Mouse (Mus musculus): ENCODE results near the gene Arid1a. TPM values are rescaled to one million over a fixed set of nuclear protein-coding genes. Genes with fewer than 3 reads are reported as not detected.
A peak's percentile ranks its signal among the peaks of the same experiment; 100 is the strongest.

Arid1a gene
- polyA plus RNA-seq, 1 experiment = 68.3 TPM

DNA sequence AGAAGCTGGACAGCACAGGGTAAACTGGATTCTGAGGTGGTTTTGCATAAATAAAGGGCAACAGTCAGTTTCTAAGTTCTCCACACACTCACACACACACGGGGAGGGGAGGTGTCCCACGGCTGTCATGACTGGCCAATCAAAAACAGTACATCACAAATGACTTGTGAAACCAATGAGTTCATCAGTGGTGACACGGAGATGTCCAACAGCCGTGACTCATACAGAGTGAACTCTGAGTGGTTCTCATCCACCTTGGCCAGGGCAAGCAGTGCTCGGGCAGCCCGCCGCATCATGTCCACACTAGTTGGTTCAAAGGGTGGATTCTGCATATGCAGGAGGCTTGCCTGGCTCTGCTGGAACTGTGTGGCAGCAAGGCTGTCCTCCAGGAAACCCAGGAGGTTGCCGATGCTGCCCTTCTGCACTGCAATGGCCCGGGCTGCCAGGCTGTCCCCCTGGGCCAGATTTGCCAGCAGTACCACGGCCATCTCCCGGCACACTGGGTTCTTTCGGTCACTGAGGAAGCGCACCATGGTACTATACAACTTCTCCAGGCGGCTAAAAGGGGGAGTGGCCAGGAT is 76.3 kb downstream of the Arid1a start:
- WGBS = 76% methylated on average over 14 of the region's 14 CpGs

DNA sequence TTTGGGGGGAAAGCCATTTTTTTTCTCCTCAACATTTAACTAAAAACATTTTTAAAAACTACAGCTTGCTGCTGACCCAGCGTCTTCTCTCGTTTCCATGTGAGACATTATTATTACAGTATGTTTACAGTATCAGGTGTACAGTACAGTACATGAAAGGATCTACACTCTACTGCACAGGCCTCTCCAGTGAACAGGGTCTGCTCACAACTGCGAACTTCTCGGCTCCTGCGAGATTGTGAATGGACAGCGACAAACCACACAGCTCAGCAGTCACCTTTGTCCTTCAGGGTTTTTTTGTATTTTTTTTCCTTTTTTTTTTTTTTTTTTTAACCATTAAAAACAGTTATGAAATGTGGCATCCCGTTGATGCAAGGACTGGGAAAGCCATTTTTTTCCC is 76.9 kb downstream of the Arid1a start:
- H3K4me1 ChIP-seq (ENCODE audit: control insufficient read depth, insufficient read depth, low read length) = peaks cover 11% of the 10 kb centered on the region
- WGBS = 67% methylated on average over 7 of the region's 7 CpGs
- TF ChIP-seq CTCF (IDR thresholded peaks at IDR 0.05; ENCODE audit: insufficient read depth, low read length) = no peak
- no peak for TF ChIP-seq POLR2A (IDR thresholded peaks at IDR 0.05; ENCODE audit: borderline replicate concordance, extremely low read depth, low read depth, low read length)
- H3K4me3 ChIP-seq (replicated peaks; ENCODE audit: extremely low read depth, low read depth, low read length) = no peak overlapping the region
- no peak for DNase-seq

More for the DNA sequence above, 76.3 kb downstream of the Arid1a start:
- Histone ChIP-seq H3K4me1 (ENCODE audit: control insufficient read depth, insufficient read depth, low read length) (peaks cover 8% of the 10 kb centered on the region), H3K4me3 (replicated peaks; ENCODE audit: extremely low read depth, low read depth, low read length) (no peak overlapping the region)
- no peak for DNase-seq
- no peak for TF ChIP-seq CTCF (IDR thresholded peaks at IDR 0.05; ENCODE audit: insufficient read depth, low read length)
- TF ChIP-seq POLR2A (IDR thresholded peaks at IDR 0.05; ENCODE audit: borderline replicate concordance, extremely low read depth, low read depth, low read length) = no peak

DNA sequence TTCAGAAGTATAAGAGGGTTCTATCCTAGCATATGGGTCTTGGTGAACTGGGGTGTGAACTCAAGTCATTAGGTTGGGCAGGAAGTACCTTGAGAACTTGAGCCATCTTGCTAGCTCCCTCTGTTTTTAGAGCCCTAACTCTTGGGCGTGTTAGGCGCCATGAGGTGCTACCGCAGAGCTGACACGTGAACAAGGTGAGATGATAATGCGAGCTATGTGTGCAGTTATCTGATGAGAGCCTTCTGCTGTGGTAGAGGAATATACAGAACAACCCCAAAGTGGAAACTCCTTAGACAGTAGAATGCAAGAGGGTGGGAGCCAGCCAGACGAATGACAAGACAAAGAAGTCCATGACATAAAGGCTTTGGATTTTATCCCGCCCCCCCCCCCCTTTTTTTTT is 79.3 kb downstream of the Arid1a start:
- H3K4me1 ChIP-seq (ENCODE audit: control insufficient read depth, insufficient read depth, low read length) = peaks cover 22% of the 10 kb centered on the region
- WGBS = 80% methylated on average over 7 of the region's 7 CpGs
- no peak overlapping the region for H3K4me3 ChIP-seq (replicated peaks; ENCODE audit: extremely low read depth, low read depth, low read length)
- no peak for DNase-seq
- no peak for TF ChIP-seq CTCF (IDR thresholded peaks at IDR 0.05; ENCODE audit: insufficient read depth, low read length)
- no peak for TF ChIP-seq POLR2A (IDR thresholded peaks at IDR 0.05; ENCODE audit: borderline replicate concordance, extremely low read depth, low read depth, low read length)

DNA sequence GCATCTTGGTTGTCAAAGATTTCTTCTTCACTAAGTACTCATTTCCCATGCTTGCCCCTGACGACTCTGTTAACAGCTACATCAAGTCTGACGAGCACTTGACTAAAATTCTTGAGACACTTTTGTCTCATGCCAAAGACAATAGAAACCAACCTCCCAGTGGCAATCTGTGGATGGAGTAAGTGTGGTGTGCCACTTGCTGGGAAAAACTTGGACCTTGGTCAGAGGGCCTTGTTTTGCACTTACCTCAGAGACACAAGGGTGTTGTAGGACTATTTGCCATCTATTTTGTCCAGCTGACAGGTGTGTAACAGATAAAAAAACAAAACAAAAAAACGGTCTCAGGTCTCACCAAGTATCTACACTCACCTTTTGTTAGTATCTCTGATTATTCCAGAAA is 80.4 kb downstream of the Arid1a start:
- TF ChIP-seq POLR2A (IDR thresholded peaks at IDR 0.05; ENCODE audit: borderline replicate concordance, extremely low read depth, low read depth, low read length) (no peak), CTCF (IDR thresholded peaks at IDR 0.05; ENCODE audit: insufficient read depth, low read length) (no peak)
- no peak overlapping the region for H3K4me3 ChIP-seq (replicated peaks; ENCODE audit: extremely low read depth, low read depth, low read length)
- 18% methylated on average over 3 of the region's 3 CpGs for WGBS
- H3K4me1 ChIP-seq (ENCODE audit: control insufficient read depth, insufficient read depth, low read length) = peaks cover 25% of the 10 kb centered on the region
- no peak for DNase-seq

DNA sequence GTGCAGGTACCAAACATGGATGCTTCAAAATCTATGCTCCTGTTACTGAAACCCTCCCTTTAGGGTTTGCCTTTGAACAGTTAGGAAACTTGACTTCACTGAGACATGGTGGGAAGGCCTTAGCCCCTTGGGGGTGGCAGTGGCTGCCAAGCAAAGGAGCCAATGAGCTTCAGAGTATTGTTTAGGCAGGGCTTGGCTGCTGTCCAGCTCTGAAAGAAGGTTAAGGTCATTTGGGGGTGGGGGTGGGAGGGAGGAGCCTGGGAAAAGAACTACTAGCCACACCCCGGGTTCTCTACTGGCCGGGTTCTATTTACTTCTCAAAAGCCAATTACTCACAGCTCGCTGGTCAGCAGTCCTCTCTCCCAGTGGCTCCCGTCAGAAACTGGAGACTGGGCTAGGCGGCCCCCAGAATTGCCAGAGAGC is 81.0 kb downstream of the Arid1a start:
- H3K4me3 ChIP-seq (replicated peaks; ENCODE audit: extremely low read depth, low read depth, low read length) = no peak overlapping the region
- TF ChIP-seq POLR2A (IDR thresholded peaks at IDR 0.05; ENCODE audit: borderline replicate concordance, extremely low read depth, low read depth, low read length) (no peak), CTCF (IDR thresholded peaks at IDR 0.05; ENCODE audit: insufficient read depth, low read length) (no peak)
- peak; percentile 49 for DNase-seq
- 10% methylated on average over 5 of the region's 5 CpGs for WGBS
- peaks cover 28% of the 10 kb centered on the region for H3K4me1 ChIP-seq (ENCODE audit: control insufficient read depth, insufficient read depth, low read length)

DNA sequence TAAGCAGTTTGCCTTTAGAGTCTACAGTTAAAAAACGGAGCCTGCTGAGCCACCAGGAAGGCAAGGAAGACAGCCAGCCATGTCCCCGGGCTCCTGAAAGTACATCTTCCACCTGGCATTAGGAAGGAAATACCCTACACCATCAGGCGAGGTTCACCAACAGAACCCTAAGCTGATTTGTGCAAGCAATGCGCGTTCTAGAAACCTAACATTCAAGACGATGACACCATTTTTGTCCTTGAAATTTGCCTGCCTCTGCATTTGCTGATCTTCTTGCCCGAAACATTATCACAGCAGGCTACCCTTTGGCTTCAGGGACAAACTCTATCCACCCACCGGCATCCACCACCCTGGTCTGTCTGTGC is 82.3 kb downstream of the Arid1a start:
- Histone ChIP-seq H3K4me3 (replicated peaks; ENCODE audit: extremely low read depth, low read depth, low read length) (no peak overlapping the region), H3K4me1 (ENCODE audit: control insufficient read depth, insufficient read depth, low read length) (peaks cover 30% of the 10 kb centered on the region)
- 34% methylated on average over 8 of the region's 8 CpGs for WGBS
- no peak for DNase-seq
- TF ChIP-seq POLR2A (IDR thresholded peaks at IDR 0.05; ENCODE audit: borderline replicate concordance, extremely low read depth, low read depth, low read length) = no peak
- no peak for TF ChIP-seq CTCF (IDR thresholded peaks at IDR 0.05; ENCODE audit: insufficient read depth, low read length)

DNA sequence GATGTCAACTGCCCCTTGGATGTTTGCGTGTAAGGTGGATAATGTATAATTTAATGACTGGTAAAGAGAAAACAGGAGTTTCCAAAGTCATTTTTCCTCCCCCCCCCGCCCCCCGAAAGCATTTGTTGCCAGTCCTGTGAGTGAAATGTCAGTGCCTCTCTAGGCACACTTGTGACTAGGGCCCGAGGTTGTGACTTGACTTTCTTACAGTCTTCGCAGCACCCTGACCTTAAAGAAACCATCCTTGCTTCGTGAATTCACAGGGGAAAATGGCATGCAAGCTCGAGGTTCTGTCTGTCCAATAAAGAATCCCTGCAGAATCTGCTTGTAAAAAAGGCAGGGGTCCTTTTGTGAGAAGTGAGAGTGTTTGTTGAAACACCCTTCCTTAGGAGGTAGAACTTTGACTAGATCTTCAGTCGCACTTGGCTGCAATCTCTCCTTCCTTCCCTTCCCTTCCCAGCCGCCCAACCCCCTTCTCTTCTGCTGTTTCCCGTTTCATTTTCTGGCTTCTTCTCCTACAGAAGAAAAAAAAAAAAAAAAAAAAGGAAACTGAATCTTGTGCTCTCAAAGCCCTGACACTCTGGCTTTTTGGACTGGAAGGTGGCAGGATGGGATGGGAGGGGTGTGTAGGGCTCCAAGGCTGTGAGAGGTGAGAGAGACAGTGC is 82.8 kb downstream of the Arid1a start:
- no peak for DNase-seq

DNA sequence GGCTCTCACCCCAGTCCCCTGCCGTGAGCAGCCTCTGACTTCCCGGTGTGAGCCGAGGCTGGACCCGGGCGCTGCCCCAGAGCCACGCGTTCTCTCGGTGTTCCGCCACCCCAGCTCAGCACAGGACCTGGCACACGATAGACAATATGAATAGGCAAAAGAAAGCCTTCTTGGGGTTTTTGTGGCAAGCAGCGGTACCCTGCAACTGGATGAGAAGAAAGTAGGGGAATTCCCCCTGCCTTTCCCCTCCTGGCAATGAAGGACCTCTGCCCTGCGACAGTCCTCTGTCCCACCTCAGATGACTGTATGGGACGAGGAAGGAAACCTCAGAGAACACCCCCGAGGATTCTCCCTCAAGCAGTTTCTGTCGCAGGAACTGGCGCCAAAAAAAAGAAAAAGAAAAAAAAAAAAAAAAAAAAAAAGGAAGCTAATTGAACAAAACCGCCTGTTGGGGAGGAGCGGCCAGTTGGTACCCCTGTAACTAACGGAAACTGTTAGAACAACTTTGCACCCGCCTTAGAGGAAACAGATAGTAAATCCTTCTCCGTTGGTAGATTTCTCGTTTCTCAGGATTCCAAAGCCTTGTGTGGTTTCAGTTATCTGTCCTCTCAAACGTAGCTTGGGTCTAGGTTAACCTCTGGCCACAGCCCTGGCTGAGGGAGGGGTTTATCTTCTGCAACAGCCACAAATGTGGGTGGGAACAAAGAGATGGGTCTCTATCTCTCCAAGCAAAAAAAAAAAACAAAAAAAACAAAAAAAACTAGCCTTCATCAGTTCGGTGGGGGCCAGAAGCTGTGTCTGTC is 83.5 kb downstream of the Arid1a start:
- Histone ChIP-seq H3K4me1 (ENCODE audit: control insufficient read depth, insufficient read depth, low read length) (peaks cover 30% of the 10 kb centered on the region), H3K4me3 (replicated peaks; ENCODE audit: extremely low read depth, low read depth, low read length) (peak overlapping the region; percentile 86)
- 1% methylated on average over 24 of the region's 24 CpGs for WGBS
- DNase-seq = peak; percentile 39
- no peak for TF ChIP-seq CTCF (IDR thresholded peaks at IDR 0.05; ENCODE audit: insufficient read depth, low read length)
- TF ChIP-seq POLR2A (IDR thresholded peaks at IDR 0.05; ENCODE audit: borderline replicate concordance, extremely low read depth, low read depth, low read length) = no peak

More for the DNA sequence above, 82.8 kb downstream of the Arid1a start:
- H3K4me3 ChIP-seq (replicated peaks; ENCODE audit: extremely low read depth, low read depth, low read length) = peak overlapping the region; percentile 33
- WGBS = 6% methylated on average over 10 of the region's 10 CpGs
- TF ChIP-seq CTCF (IDR thresholded peaks at IDR 0.05; ENCODE audit: insufficient read depth, low read length) = no peak
- TF ChIP-seq POLR2A (IDR thresholded peaks at IDR 0.05; ENCODE audit: borderline replicate concordance, extremely low read depth, low read depth, low read length) = no peak
- peaks cover 30% of the 10 kb centered on the region for H3K4me1 ChIP-seq (ENCODE audit: control insufficient read depth, insufficient read depth, low read length)

DNA sequence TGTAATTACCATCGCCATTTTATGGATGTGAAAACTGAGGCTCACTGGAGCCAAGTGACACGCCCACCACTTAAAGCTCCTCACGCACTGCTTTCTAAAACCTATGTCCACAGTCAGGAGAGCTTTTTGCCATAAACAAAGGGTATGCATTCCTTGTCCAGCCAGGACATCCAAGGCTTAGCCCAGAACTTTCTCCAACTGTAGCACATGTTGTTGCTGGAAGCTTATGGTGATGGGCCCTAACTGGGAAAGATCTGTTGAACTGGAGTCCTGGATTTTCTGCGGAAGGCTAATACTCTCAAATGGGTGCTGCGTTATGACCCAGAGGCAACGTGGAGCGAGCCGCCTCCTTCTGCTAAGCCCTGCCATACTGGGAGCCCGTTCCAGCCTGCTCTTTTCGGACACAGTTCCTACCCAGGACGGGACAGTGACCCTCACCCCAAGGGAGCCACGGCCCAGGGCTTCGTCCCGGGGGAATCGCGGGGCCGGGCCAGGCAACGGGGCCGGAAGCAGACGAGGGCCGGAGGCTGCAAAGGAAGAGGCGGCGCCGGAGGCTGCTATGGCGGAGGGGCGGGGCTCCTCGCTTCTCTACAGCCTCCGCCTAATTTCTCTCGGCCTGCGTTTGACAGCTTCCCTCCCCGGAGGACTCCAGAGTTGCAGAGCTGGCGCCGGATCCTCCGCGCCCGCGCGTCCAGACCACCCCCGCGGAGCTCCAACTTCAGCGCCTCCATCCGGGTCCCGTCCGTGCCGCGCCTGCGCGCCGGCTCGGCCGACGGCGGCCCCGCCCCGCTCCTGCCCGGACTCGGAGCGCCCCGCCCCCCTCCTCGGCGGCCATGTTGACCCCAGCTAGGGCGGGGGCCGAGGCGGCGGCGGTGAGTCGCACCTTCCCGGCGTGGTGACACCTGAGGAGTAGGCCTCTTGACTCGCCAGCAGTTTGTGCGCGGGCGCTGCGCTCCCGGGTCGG is 84.4 kb downstream of the Arid1a start, which contains the start of gene Pigv:
Gene Pigv, minus strand, starts transcription at position 767 of the 964 bp plus-strand sequence.
- TF ChIP-seq CTCF (IDR thresholded peaks at IDR 0.05; ENCODE audit: insufficient read depth, low read length) (no peak), POLR2A (IDR thresholded peaks at IDR 0.05; ENCODE audit: borderline replicate concordance, extremely low read depth, low read depth, low read length) (peak; percentile 79)
- under 1% methylated on average over 75 of the region's 76 CpGs for WGBS
- H3K4me1 ChIP-seq (ENCODE audit: control insufficient read depth, insufficient read depth, low read length) = peaks cover 30% of the 10 kb centered on the region
- peak within 1 kb of the TSS; percentile 86 for H3K4me3 ChIP-seq (replicated peaks; ENCODE audit: extremely low read depth, low read depth, low read length)
- DNase-seq = peak; percentile 97
